Mouse (Mus musculus) cerebellum, postnatal 14 days (tissue): ENCODE data around the gene Trim47.
"Not testable (repeated sequence)": the region's sequence is repeated elsewhere in the genome, so short reads cannot be mapped to it uniquely, and the experiment has no call there.

ENCODE experiments used
- DNase-seq, 2 experiments: peaks; one replicate each; pipeline ENCODE4 v3.0.0; 2021; ENCODE audit warnings: mixed read lengths in 2 of 2

The Trim47 gene

GRCm38 (mm10) chr11:116134171-116134570, 7.2 kb upstream of the Trim47 start:
- DNase-seq, result no peak

- DNase-seq, result no peak
Observed at GRCm38 (mm10) chr11:116133497-116133896, 6.5 kb upstream of the Trim47 start.

- DNase-seq, result peak; percentile 35 to 50
Observed at GRCm38 (mm10) chr11:116132366-116133333, 5.6 kb upstream of the Trim47 start.

- peak in 1 of 2 experiments; percentile 52 for DNase-seq
Observed at GRCm38 (mm10) chr11:116131349-116132170, 4.5 kb upstream of the Trim47 start.

- DNase-seq, result peak; percentile 89 to 90
Observed at GRCm38 (mm10) chr11:116130488-116131205, 3.6 kb upstream of the Trim47 start, which contains the start of gene Trim65. TSS of gene Trim65 (minus strand) at chr11:116131128.

- DNase-seq, result no peak
Observed at GRCm38 (mm10) chr11:116129993-116130487, 3.0 kb upstream of the Trim47 start.

GRCm38 (mm10) chr11:116129091-116129790, 2.2 kb upstream of the Trim47 start:
- DNase-seq, result no peak

GRCm38 (mm10) chr11:116127986-116128385, 976 bp upstream of the Trim47 start:
- peak; percentile 64 to 78 for DNase-seq

GRCm38 (mm10) chr11:116126261-116126660, 749 bp downstream of the Trim47 start:
- DNase-seq, result no peak

- DNase-seq, result not testable (repeated sequence)
Observed at GRCm38 (mm10) chr11:116121731-116122245, 5.2 kb downstream of the Trim47 start.

GRCm38 (mm10) chr11:116117819-116118218, 9.2 kb downstream of the Trim47 start:
- no peak for DNase-seq

- no peak for DNase-seq
Observed at GRCm38 (mm10) chr11:116117241-116117640, 9.8 kb downstream of the Trim47 start.

GRCm38 (mm10) chr11:116111611-116112203, 15.3 kb downstream of the Trim47 start:
- peak in 1 of 2 experiments; percentile 24 for DNase-seq

GRCm38 (mm10) chr11:116111067-116111466, 15.9 kb downstream of the Trim47 start:
- no peak for DNase-seq

GRCm38 (mm10) chr11:116110540-116110939, 16.5 kb downstream of the Trim47 start:
- no peak for DNase-seq

GRCm38 (mm10) chr11:116110131-116110530, 16.9 kb downstream of the Trim47 start:
- no peak for DNase-seq

GRCm38 (mm10) chr11:116109441-116110081, 17.4 kb downstream of the Trim47 start:
- DNase-seq, result no peak

GRCm38 (mm10) chr11:116108464-116109137, 18.4 kb downstream of the Trim47 start:
- no peak for DNase-seq

GRCm38 (mm10) chr11:116107777-116108285, 19.2 kb downstream of the Trim47 start:
- DNase-seq, result no peak
